Mouse (Mus musculus) brain, embryonic 14.5 days (tissue): ENCODE data around the gene Muc4. TPM values are rescaled to one million over a fixed set of nuclear protein-coding genes. Genes with fewer than 3 reads are reported as not detected.

Experiments used
- DNase-seq: peaks from one replicate; pipeline ENCODE4 v3.0.0-alpha.2; 2011; ENCODE audit warnings: low read depth
- CTCF ChIP-seq: fragments of 200-500 bp; IDR thresholded peaks from 2 replicates; pipeline ENCODE4 v1.5.1; 2012; ENCODE audit warnings: inconsistent platforms, mild to moderate bottlenecking, moderate library complexity, borderline replicate concordance; ENCODE audit not compliant: insufficient read depth, insufficient read length; ENCODE audit errors: extremely low read depth
- POLR2A ChIP-seq: fragments of 200-500 bp; IDR thresholded peaks from 2 replicates; pipeline ENCODE4 v1.6.1; 2012; ENCODE audit warnings: mild to moderate bottlenecking, inconsistent platforms, borderline replicate concordance; ENCODE audit not compliant: poor library complexity, insufficient read depth, insufficient read length, severe bottlenecking; ENCODE audit errors: extremely low read depth
- polyA plus RNA-seq: library from polyadenylated mRNA; depleted of rRNA; stranded (reverse); fragments of >200 nt; gene quantifications from 2 replicates; pipeline ENCODE4 v1.2.3, GENCODE M21; 2012; rRNA removed

The Muc4 gene
- polyA plus RNA-seq, 1 experiment = 0.07 TPM

DNA sequence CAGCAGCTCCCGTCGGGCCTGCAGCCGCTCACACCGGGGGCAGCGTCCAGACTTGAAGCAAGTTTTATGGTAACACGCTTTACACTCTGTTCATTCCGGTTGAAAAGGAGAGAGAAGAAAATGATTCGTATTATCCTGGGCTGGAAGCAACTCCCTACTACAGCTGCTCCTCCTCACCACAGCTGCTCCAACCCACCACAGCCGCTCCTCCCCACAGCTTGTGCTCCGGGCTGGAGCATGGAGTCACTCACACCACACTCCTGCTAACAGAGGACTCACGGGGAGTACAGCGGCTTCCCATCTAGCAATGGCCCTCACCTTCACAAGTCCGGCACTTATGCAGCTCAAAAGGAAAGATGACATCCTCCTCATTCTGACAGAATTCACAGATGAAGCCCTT, 88.4 kb downstream of the Muc4 start:
- DNase-seq = no peak
- TF ChIP-seq POLR2A = no peak
- TF ChIP-seq CTCF = no peak

DNA sequence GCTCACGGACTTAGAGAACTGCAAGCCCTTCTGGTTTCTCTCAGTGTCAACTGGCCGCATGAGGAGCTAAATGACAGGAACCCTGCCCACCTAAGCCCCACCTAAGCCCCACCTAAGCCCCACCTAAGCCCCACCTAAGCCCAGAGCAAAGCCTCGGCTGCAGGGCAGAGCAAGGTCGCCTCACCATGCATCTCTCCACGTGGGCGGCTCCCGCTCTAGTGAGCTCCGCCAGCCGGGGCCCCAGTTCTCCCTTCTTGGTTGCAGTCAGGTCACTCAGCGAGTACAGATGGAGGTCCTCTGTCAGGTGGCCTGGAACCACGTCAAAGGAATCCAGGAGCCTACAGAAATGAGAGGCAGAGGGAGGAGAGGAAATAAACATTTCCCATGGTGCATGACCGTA, 89.7 kb downstream of the Muc4 start:
- DNase-seq = no peak
- TF ChIP-seq POLR2A = no peak
- TF ChIP-seq CTCF = no peak

DNA sequence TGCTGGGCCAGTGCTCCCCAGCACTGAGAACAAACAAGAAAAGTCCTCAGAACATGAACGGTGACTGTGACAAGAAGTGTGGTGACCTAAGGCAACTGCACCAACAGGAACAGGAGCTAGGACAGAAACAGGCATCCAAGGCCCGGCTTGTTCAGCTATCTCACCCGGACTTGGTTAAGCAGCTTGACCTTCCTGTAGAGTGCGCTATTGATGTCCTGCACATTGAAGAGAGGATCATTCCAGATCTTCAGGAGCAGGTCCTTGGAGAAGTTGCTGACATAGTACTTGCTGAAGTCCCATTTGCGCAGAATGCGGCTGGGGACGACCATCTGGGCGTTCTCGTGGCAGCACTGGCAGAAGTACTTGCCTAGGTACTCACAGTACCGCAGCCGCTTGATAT, 90.8 kb downstream of the Muc4 start:
- TF ChIP-seq POLR2A (no peak), CTCF (no peak)
- DNase-seq = no peak

DNA sequence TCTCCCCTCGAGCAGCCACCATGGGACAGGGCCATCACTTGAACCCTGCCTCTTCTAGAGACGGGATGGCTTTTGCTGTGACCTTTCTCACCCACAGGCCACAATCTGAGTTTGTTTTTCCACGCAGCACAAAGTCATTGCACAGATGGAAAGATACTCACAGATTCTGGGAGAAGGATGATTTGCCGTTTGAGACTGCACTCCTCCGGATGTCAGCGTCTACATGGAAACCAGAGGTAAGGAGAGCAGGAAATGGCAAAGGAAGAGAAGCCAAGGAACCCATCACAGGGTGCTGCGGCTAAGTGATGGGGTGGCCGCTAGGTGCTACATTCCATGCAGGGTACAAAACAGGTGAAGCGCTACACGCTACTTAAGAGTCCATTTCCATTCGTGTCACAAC, 93.4 kb downstream of the Muc4 start:
- TF ChIP-seq POLR2A (no peak), CTCF (no peak)
- DNase-seq = no peak

DNA sequence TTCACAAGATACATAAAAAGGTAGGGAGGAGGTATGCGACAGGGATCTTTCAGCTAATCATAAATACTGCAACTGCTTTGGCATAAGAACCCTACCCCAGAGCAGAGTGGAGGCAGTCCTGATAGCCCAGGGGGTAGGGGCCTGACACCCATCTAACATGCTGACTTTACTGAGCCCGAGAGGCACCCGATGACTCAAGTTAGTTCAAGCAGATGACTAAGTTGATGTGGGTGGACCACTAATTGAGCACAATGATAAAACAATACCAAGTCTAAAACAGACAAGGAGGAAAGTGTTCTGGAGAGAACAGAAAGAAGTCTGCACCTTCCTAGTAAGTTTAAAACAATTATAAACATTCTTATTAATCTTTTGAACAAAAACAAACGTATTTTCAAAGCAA, 95.8 kb downstream of the Muc4 start:
- TF ChIP-seq CTCF (no peak), POLR2A (no peak)
- DNase-seq = no peak

Other genes with a start within 250 kb of the Muc4 start
- 0.04 and 0.06 TPM in 2 replicates for gene Slc51a, start 248.0 kb upstream of the Muc4 start, polyA plus RNA-seq
- 0.15 TPM in 1 of 2 replicates, not detected in the other for gene Zdhhc19, start 239.6 kb upstream of the Muc4 start, polyA plus RNA-seq
- 49.0 and 52.2 TPM in 2 replicates for gene Tfrc, start 127.0 kb upstream of the Muc4 start, polyA plus RNA-seq
- gene Tnk2, start 92.0 kb upstream of the Muc4 start, polyA plus RNA-seq = 127 and 134 TPM in 2 replicates
- 0.03 and 0.05 TPM in 2 replicates for gene Muc20, start 61.5 kb downstream of the Muc4 start, polyA plus RNA-seq
- gene Smbd1, start 74.6 kb downstream of the Muc4 start, polyA plus RNA-seq = not detected in 2 replicates
- gene Fyttd1, start 141.6 kb downstream of the Muc4 start, polyA plus RNA-seq = 51.6 and 55.4 TPM in 2 replicates
- 57.1 and 60.1 TPM in 2 replicates for gene Rubcn, start 141.9 kb downstream of the Muc4 start, polyA plus RNA-seq
- gene Lrch3, start 178.2 kb downstream of the Muc4 start, polyA plus RNA-seq = 63.0 and 65.4 TPM in 2 replicates